Mouse (Mus musculus) heart, adult 11 months (tissue): ENCODE data around the gene Zfhx3.

Source experiments
- DNase-seq: peaks from one replicate; pipeline ENCODE4 v3.0.0; 2022

The Zfhx3 gene

GRCm38 (mm10) chr8:108901208-108901607 lies 958.8 kb downstream of the Zfhx3 start:
- DNase-seq, result no peak

- DNase-seq, result no peak
Measured at GRCm38 (mm10) chr8:108903550-108903949, 961.1 kb downstream of the Zfhx3 start.

GRCm38 (mm10) chr8:108904288-108904971 lies 962.0 kb downstream of the Zfhx3 start:
- DNase-seq, result no peak

GRCm38 (mm10) chr8:108908066-108908465 lies 965.6 kb downstream of the Zfhx3 start:
- peak; percentile 88 for DNase-seq

GRCm38 (mm10) chr8:108908540-108908939 lies 966.1 kb downstream of the Zfhx3 start:
- DNase-seq, result no peak

GRCm38 (mm10) chr8:108909035-108909434 lies 966.6 kb downstream of the Zfhx3 start:
- no peak for DNase-seq

GRCm38 (mm10) chr8:108909455-108909854 lies 967.0 kb downstream of the Zfhx3 start:
- DNase-seq, result no peak

GRCm38 (mm10) chr8:108910843-108911242 lies 968.4 kb downstream of the Zfhx3 start:
- DNase-seq, result peak; percentile 97

GRCm38 (mm10) chr8:108911511-108911910 lies 969.1 kb downstream of the Zfhx3 start:
- peak; percentile 97 for DNase-seq

- DNase-seq, result no peak
Measured at GRCm38 (mm10) chr8:108912998-108913397, 970.6 kb downstream of the Zfhx3 start.

GRCm38 (mm10) chr8:108915425-108915824 lies 973.0 kb downstream of the Zfhx3 start:
- no peak for DNase-seq

GRCm38 (mm10) chr8:108915876-108916275 lies 973.4 kb downstream of the Zfhx3 start:
- DNase-seq, result peak; percentile 88

- no peak for DNase-seq
Measured at GRCm38 (mm10) chr8:108920151-108920550, 977.7 kb downstream of the Zfhx3 start.

- no peak for DNase-seq
Measured at GRCm38 (mm10) chr8:108923161-108923560, 980.7 kb downstream of the Zfhx3 start.

- peak; percentile 94 for DNase-seq
Measured at GRCm38 (mm10) chr8:108924526-108924925, 982.1 kb downstream of the Zfhx3 start.

GRCm38 (mm10) chr8:108926106-108926505 lies 983.7 kb downstream of the Zfhx3 start:
- peak; percentile 98 for DNase-seq

- DNase-seq, result no peak
Measured at GRCm38 (mm10) chr8:108930635-108931034, 988.2 kb downstream of the Zfhx3 start.

- no peak for DNase-seq
Measured at GRCm38 (mm10) chr8:108931837-108932236, 989.4 kb downstream of the Zfhx3 start.

GRCm38 (mm10) chr8:108932729-108933128 lies 990.3 kb downstream of the Zfhx3 start:
- DNase-seq, result no peak

GRCm38 (mm10) chr8:108935834-108936694 lies 993.6 kb downstream of the Zfhx3 start:
- DNase-seq, result no peak

GRCm38 (mm10) chr8:108936695-108937448 lies 994.4 kb downstream of the Zfhx3 start:
- no peak for DNase-seq

- no peak for DNase-seq
Measured at GRCm38 (mm10) chr8:108937904-108938455, 995.5 kb downstream of the Zfhx3 start.

GRCm38 (mm10) chr8:108942686-108943085 lies 1000.2 kb downstream of the Zfhx3 start:
- DNase-seq, result no peak
